Mouse (Mus musculus) limb, embryonic 11.5 days (tissue): Measurements from ENCODE around the gene Ppm1h. TPM values are rescaled to one million over a fixed set of nuclear protein-coding genes. Genes with fewer than 3 reads are reported as not detected.
A peak's percentile ranks its signal among the peaks of the same experiment; 100 is the strongest.

Experiments
- ATAC-seq: fragments of 200-750 bp; cut with Nextera tagmentation; 2 replicates; pipeline ENCODE4 v1.8.0; 2017; ENCODE audit warnings: low read depth; ENCODE audit not compliant: insufficient number of reproducible peaks, low FRiP score, low TSS enrichment
- DNase-seq: peaks from one replicate; pipeline ENCODE4 v3.0.0-alpha.2; 2015; ENCODE audit warnings: low spot score
- H3K27ac ChIP-seq: fragments of 300-500 bp; sonication (generic); replicated peaks from 2 replicates; pipeline ENCODE4 v1.5.1; 2014; ENCODE audit warnings: low read depth, mild to moderate bottlenecking, low read length
- H3K27me3 ChIP-seq: fragments of 300-500 bp; sonication (generic); 2 replicates; pipeline ENCODE4 v1.6.1; 2014; ENCODE audit warnings: mild to moderate bottlenecking, low read length, mixed read lengths; ENCODE audit not compliant: control insufficient read depth, insufficient read depth
- H3K36me3 ChIP-seq: fragments of 300-500 bp; sonication (generic); 2 replicates; pipeline ENCODE4 v1.6.1; 2014; ENCODE audit warnings: mild to moderate bottlenecking, low read length, moderate library complexity, mixed read lengths; ENCODE audit not compliant: control insufficient read depth, insufficient read depth
- H3K4me1 ChIP-seq: fragments of 300-500 bp; sonication (generic); 2 replicates; pipeline ENCODE4 v1.6.1; 2014; ENCODE audit warnings: low read length, mixed read lengths; ENCODE audit not compliant: control insufficient read depth, insufficient read depth
- H3K4me2 ChIP-seq: fragments of 300-500 bp; sonication (generic); 2 replicates; pipeline ENCODE4 v1.6.1; 2014; ENCODE audit warnings: low read depth, mild to moderate bottlenecking, moderate library complexity; ENCODE audit not compliant: severe bottlenecking
- H3K4me3 ChIP-seq: fragments of 300-500 bp; sonication (generic); 2 replicates; pipeline ENCODE4 v1.5.1; 2014; ENCODE audit warnings: low read depth, low read length
- H3K9ac ChIP-seq: fragments of 300-500 bp; sonication (generic); 2 replicates; pipeline ENCODE4 v1.6.1; 2014; ENCODE audit warnings: mild to moderate bottlenecking, low read length
- H3K9me3 ChIP-seq: fragments of 300-500 bp; sonication (generic); 2 replicates; pipeline ENCODE4 v1.6.1; 2016; ENCODE audit warnings: low read length; ENCODE audit not compliant: control insufficient read depth
- WGBS: fragments of 180-500 bp; shearing (Covaris S2); extraction: QIAGEN DNeasy Blood & Tissue Kit; methylation state at CpG from one replicate; pipeline ENCODE4 v1.1.7; 2014; 5-methylcytosine and 5-hydroxymethylcytosine counted together
- polyA plus RNA-seq: library from polyadenylated mRNA; unstranded; fragments of >200 nt; fragmentation: Nextera tagmentation; extraction: Ambion mirVana; gene quantifications from 2 replicates; pipeline ENCODE4 v1.2.1, GENCODE M21; 2014

Ppm1h gene
- polyA plus RNA-seq, 1 experiment from 2014 or later, result 5.1 TPM

- H3K36me3 ChIP-seq, result no peaks in the 10 kb centered on the region
- no peak for DNase-seq
- H3K27ac ChIP-seq, result no peak overlapping the region
- no peak overlapping the region for H3K9ac ChIP-seq
- H3K4me2 ChIP-seq, result no peak overlapping the region
- no peaks in the 10 kb centered on the region for H3K9me3 ChIP-seq
- WGBS, result 88% methylated on average over 6 of the region's 6 CpGs
- peaks cover 6% of the 10 kb centered on the region for H3K4me1 ChIP-seq
- no peak for ATAC-seq
- no peak overlapping the region for H3K4me3 ChIP-seq
- no peaks in the 10 kb centered on the region for H3K27me3 ChIP-seq
Observed at GRCm38 (mm10) chr10:122690698-122691097, 12.1 kb downstream of the Ppm1h start.

- DNase-seq (no peak), ATAC-seq (0 out of 2 replicates have a peak, but pooled peaks have one; percentile 23)
- no peaks in the 10 kb centered on the region for H3K27me3 ChIP-seq
- H3K36me3 ChIP-seq, result no peaks in the 10 kb centered on the region
- H3K4me1 ChIP-seq, result peaks cover 6% of the 10 kb centered on the region
- no peak overlapping the region for H3K4me2 ChIP-seq
- no peaks in the 10 kb centered on the region for H3K9me3 ChIP-seq
- H3K27ac ChIP-seq, result no peak overlapping the region
- 62% methylated on average over 12 of the region's 12 CpGs for WGBS
- H3K4me3 ChIP-seq, result no peak overlapping the region
- no peak overlapping the region for H3K9ac ChIP-seq
Observed at GRCm38 (mm10) chr10:122693158-122693777, 14.7 kb downstream of the Ppm1h start.

- DNase-seq, result peak; percentile 35
- H3K9me3 ChIP-seq, result no peaks in the 10 kb centered on the region
- H3K27me3 ChIP-seq, result no peaks in the 10 kb centered on the region
- no peak overlapping the region for H3K27ac ChIP-seq
- H3K36me3 ChIP-seq, result no peaks in the 10 kb centered on the region
- H3K4me2 ChIP-seq, result no peak overlapping the region
- no peak overlapping the region for H3K4me3 ChIP-seq
- peaks cover 6% of the 10 kb centered on the region for H3K4me1 ChIP-seq
- H3K9ac ChIP-seq, result no peak overlapping the region
- no peak for ATAC-seq
- WGBS, result 69% methylated on average over 17 of the region's 17 CpGs
Observed at GRCm38 (mm10) chr10:122693911-122694618, 15.5 kb downstream of the Ppm1h start.

- no peaks in the 10 kb centered on the region for H3K9me3 ChIP-seq
- ATAC-seq (no peak), DNase-seq (no peak)
- H3K4me1 ChIP-seq, result peaks cover 6% of the 10 kb centered on the region
- H3K9ac ChIP-seq, result no peak overlapping the region
- H3K4me2 ChIP-seq, result no peak overlapping the region
- 97% methylated on average over 1 of the region's 1 CpGs for WGBS
- no peaks in the 10 kb centered on the region for H3K27me3 ChIP-seq
- no peak overlapping the region for H3K4me3 ChIP-seq
- H3K27ac ChIP-seq, result no peak overlapping the region
- H3K36me3 ChIP-seq, result no peaks in the 10 kb centered on the region
Observed at GRCm38 (mm10) chr10:122696335-122696734, 17.8 kb downstream of the Ppm1h start.

- no peak for ATAC-seq
- no peak overlapping the region for H3K4me3 ChIP-seq
- WGBS, result 88% methylated on average over 5 of the region's 5 CpGs
- H3K27ac ChIP-seq, result no peak overlapping the region
- peaks cover 3% of the 10 kb centered on the region for H3K4me1 ChIP-seq
- H3K27me3 ChIP-seq, result no peaks in the 10 kb centered on the region
- DNase-seq, result no peak
- no peak overlapping the region for H3K4me2 ChIP-seq
- no peaks in the 10 kb centered on the region for H3K36me3 ChIP-seq
- H3K9me3 ChIP-seq, result no peaks in the 10 kb centered on the region
- H3K9ac ChIP-seq, result no peak overlapping the region
Observed at GRCm38 (mm10) chr10:122698347-122698746, 19.8 kb downstream of the Ppm1h start.

- Histone ChIP-seq H3K4me3 (no peak overlapping the region), H3K9me3 (no peaks in the 10 kb centered on the region), H3K27ac (no peak overlapping the region), H3K4me1 (no peaks in the 10 kb centered on the region), H3K27me3 (no peaks in the 10 kb centered on the region), H3K36me3 (no peaks in the 10 kb centered on the region), H3K9ac (no peak overlapping the region), H3K4me2 (no peak overlapping the region)
- 84% methylated on average over 5 of the region's 5 CpGs for WGBS
- DNase-seq, result no peak
- ATAC-seq, result no peak
Observed at GRCm38 (mm10) chr10:122704901-122705300, 26.3 kb downstream of the Ppm1h start.

GRCm38 (mm10) chr10:122705457-122705856, 26.9 kb downstream of the Ppm1h start:
- Histone ChIP-seq H3K9ac (no peak overlapping the region), H3K27me3 (no peaks in the 10 kb centered on the region), H3K9me3 (no peaks in the 10 kb centered on the region), H3K27ac (no peak overlapping the region), H3K4me1 (no peaks in the 10 kb centered on the region), H3K4me2 (no peak overlapping the region), H3K36me3 (no peaks in the 10 kb centered on the region), H3K4me3 (no peak overlapping the region)
- WGBS, result 87% methylated on average over 6 of the region's 6 CpGs
- ATAC-seq, result no peak
- DNase-seq, result no peak

GRCm38 (mm10) chr10:122711381-122711811, 32.8 kb downstream of the Ppm1h start:
- Histone ChIP-seq H3K9me3 (no peaks in the 10 kb centered on the region), H3K4me1 (no peaks in the 10 kb centered on the region), H3K4me2 (no peak overlapping the region), H3K27me3 (no peaks in the 10 kb centered on the region), H3K27ac (no peak overlapping the region), H3K36me3 (no peaks in the 10 kb centered on the region), H3K9ac (no peak overlapping the region), H3K4me3 (no peak overlapping the region)
- no peak for ATAC-seq
- DNase-seq, result no peak
- 73% methylated on average over 6 of the region's 6 CpGs for WGBS
